Mouse (Mus musculus) heart, postnatal 25 days (tissue): Measurements from ENCODE around the gene BC016579. TPM values are rescaled to one million over a fixed set of nuclear protein-coding genes. Genes with fewer than 3 reads are reported as not detected.

Source experiments
- DNase-seq: peaks from one replicate; pipeline ENCODE4 v3.0.0; 2022; ENCODE audit warnings: low spot score
- intact Hi-C: fragments of 180-260 bp; cut with DNase I; formaldehyde crosslinking; loops from one replicate; pipeline ENCODE4 v1.15.1; 2025
- total RNA-seq, 2 experiments: library from RNA; stranded (reverse); gene quantifications; 2 replicates each; pipeline ENCODE4 v1.2.3; 2021

Gene BC016579
- total RNA-seq, 2 experiments from 2014 or later: not detected

GRCm38 (mm10) chr16:45582512-45582911, 71.4 kb downstream of the BC016579 start:
- no peak for DNase-seq
- intact Hi-C loops: no loop called here

DNA sequence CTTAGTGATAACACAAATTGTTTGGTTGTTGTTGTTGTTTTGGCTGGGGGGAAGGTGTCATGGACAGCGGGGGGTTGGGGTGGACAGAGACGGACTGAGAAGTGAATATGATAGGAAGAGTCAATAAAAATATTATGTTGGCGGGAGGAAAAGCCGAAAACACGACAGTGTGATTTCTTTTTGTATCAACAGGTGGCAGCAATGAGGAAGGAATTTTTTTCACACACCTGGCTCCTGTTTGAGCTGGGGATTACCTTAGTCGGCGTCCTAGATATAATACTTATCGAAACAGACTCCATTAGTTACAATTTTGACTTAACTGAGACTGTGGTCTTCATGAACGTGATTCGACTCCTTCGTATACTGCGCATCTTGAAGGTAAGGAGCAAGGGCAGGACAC, 74.0 kb downstream of the BC016579 start:
- intact Hi-C loops: no loop called here
- DNase-seq: no peak

Other genes starting within 250 kb of the BC016579 start
- gene Cd200, start 245.0 kb downstream of the BC016579 start, total RNA-seq: 10 to 100 TPM; 60.5 to 61.8 TPM
- not detected for gene Gm609, start 161.1 kb downstream of the BC016579 start, total RNA-seq
- not detected for gene Gm17783, start 122.0 kb downstream of the BC016579 start, total RNA-seq
- gene Slc9c1, start 118.8 kb downstream of the BC016579 start, total RNA-seq: not detected
- gene Gcsam, start 43.7 kb downstream of the BC016579 start, total RNA-seq: not detected
- gene Tmprss7, start 39.6 kb upstream of the BC016579 start, total RNA-seq: not detected
- gene Tagln3, start 70.5 kb upstream of the BC016579 start, total RNA-seq: under 1 TPM; 0.60 to 0.61 TPM
- 10 to 100 TPM; 16.0 to 18.6 TPM for gene Abhd10, start 88.9 kb upstream of the BC016579 start, total RNA-seq